Mouse (Mus musculus) megakaryocyte, embryonic 14.5 days (primary cell): ENCODE results near the gene Ptrh2.

Experiments
- FLI1 ChIP-seq: IDR thresholded peaks from 2 replicates; pipeline ENCODE4 v1.6.1; 2012; ENCODE audit warnings: low read length, inconsistent platforms, mixed read lengths
- GATA1 ChIP-seq: IDR thresholded peaks from 3 replicates; pipeline ENCODE4 v1.6.1; 2012; ENCODE audit warnings: mixed read lengths, low read length, inconsistent platforms, borderline replicate concordance

DNA sequence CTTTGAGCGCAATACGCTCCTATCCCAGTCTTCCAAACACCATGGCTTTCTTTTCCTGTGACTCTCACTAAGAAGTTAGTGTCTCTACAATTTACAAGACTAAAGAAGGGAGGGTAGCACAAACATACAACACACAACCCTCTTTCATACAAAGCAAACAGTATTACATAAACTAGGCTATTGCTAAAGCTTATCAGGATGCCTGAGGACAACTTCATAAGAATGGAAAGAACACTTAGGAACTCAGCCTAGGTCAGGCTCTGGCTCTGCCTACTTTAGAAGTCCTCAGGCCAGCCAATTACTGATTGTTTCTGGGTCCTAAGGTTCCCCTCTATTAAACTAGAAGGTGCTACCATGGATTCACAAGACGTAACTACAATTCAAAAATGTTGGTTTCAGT, 3.1 kb upstream of the Ptrh2 start:
- TF ChIP-seq GATA1 (no peak), FLI1 (no peak)
